Mouse (Mus musculus): Measurements from ENCODE around the gene Bcl2l11.
"Not testable (repeated sequence)": the region's sequence is repeated elsewhere in the genome, so short reads cannot be mapped to it uniquely, and the experiment has no call there.

The Bcl2l11 gene

GRCm38 (mm10) chr2:128125635-128126470 lies at the start of gene Bcl2l11:
Gene Bcl2l11 (plus strand): TSS chr2:128126038.
- DNase-seq (ENCODE audit: low spot score): peak; percentile 91

DNA sequence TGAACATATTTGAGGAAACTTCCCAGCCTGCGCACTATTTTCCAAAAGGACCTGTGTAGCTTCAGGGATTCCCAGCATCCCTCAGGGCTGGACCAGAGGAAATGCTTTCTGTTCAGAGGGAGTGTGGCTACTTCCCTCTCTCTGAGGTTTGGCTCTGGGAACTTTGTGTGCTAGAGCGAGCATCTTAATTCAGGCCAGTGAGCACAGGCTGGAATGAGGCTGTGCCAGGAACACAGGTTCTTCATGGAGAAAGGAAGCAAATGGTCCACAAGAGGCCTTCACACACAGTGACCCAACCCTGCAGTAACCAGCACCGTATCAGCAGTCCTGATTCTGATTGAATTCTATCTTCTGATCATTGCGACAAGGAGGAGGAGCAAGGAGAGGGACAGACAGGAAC lies 48.9 kb upstream of the Bcl2l11 start:
- DNase-seq (ENCODE audit: low spot score): no peak

DNA sequence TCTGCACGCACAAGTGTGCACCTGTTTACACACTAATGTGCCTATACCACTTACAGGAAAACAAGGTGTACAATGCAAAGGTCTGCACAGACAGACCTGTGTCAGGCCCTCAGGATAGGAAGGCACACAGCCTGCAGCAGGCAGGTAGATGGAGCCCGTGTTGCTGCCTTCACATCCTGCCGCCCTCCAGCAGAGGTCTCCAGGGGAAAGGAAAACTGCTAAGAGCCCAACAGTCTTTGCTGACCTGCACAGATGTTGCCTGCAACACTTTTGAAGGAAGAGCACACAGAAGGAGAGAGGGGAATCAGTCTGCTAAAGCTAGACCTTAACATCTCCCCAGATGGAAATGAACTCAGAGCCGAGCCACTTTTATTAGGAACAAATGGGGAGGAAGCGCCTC lies 47.0 kb upstream of the Bcl2l11 start:
- DNase-seq (ENCODE audit: low spot score): no peak

- no peak for DNase-seq (ENCODE audit: low spot score)
Observed at GRCm38 (mm10) chr2:128079316-128079715, 46.5 kb upstream of the Bcl2l11 start.

- DNase-seq (ENCODE audit: low spot score): no peak
Observed at GRCm38 (mm10) chr2:128083844-128084243, 42.0 kb upstream of the Bcl2l11 start.

DNA sequence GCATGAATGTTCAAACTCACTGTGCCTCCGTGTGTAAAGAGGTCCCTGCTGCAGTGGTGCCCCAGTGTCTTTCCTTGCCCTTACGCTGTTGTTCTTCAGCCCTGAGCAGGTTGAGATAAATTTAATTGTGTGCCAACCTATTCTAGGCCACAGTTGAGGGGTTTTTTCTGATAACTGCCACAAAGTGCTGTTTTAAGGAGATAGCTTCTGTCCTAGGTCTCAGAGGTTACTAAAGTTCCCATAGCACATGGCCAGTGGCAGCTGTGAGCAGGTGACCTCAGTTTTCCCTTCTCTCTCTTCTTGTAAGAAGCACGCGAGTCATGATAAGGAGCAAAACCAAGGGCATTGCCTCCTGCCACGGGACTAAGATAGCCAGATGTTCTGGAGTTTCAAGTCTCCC lies 41.2 kb upstream of the Bcl2l11 start:
- no peak for DNase-seq (ENCODE audit: low spot score)

GRCm38 (mm10) chr2:128085481-128085880 lies 40.4 kb upstream of the Bcl2l11 start:
- DNase-seq (ENCODE audit: low spot score): no peak

- no peak for DNase-seq (ENCODE audit: low spot score)
Observed at GRCm38 (mm10) chr2:128086301-128086886, 39.4 kb upstream of the Bcl2l11 start.

GRCm38 (mm10) chr2:128086996-128087526 lies 38.8 kb upstream of the Bcl2l11 start:
- no peak for DNase-seq (ENCODE audit: low spot score)

DNA sequence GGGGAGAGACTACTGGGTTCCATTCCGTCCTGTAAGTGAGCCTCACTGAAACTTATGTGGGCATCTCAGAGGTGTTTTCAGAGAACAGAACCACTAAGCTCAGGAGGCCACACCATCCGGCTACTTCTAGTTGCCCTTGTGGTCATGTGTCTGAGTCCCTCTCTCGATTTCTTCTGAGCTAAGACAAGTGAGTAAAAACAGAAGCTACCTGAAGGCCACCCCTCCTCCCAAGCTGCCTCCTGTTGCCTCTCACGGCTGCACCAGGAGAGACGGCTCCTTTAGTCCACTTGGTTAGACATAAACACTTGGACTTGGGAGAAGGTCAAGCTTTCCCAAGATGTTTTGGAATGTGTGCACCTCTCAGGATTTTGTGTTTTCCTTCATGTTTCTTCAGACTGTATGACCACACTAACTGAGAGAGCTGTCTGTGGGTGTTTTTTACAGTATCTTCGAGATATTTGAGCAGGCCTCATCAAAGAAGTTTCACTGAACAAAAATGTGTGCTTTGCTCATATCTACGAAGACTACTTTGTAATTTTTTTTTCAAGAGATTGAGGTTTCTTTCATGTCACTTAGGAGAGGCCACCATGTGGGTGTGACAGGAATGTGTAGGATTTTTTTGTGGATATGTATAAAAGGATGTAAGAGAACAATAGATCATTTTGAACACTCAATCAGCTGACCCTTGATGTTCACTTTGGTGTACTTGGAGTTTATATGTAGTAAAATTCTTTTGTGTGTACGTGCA lies 37.9 kb upstream of the Bcl2l11 start:
- no peak for DNase-seq (ENCODE audit: low spot score)

- no peak for DNase-seq (ENCODE audit: low spot score)
Observed at GRCm38 (mm10) chr2:128090283-128090885, 35.5 kb upstream of the Bcl2l11 start.

DNA sequence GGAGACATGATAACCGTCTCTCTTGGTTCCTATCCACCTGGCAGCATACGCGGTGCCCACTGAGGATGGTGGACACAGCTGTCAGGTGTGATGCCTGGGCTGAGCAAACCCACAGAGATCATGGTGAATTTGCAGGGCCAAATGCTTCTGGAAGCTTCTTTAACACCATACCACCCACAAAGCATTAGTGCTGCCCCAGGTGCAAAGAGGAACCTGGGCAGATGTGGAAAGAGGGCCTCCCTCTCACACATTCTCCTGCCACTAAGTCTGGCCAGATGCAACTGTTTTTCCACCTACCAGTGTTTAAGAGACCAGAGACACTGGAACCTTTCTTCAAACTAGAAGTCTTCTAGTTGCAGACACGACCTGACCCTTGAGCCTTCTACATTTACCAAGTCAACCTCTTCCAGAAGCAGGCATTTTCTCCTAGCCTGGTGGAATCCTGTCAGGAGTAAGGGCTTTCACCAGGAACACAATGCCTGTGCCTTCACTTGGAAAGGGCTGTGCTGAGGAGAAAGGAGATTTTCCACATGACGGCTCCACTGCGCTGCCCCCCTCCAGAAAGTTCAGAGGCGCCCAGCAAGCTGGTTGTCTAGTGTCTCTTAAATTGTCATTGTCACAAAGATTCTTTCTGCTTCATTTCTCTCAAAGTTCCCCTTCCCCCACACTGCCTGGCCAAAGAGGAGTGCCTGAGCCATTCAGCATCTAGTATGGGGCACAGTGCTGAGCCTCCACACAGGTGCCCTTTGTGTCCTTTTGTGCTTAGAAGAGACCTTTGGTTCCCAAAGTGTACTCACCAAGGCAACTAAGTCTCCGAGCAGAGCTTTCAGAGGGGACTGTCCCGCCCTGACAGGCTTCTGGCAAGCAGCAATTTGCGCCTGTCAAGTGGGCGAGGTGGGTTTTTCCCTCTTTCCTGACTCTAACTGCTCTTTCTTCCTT lies 34.1 kb upstream of the Bcl2l11 start:
- no peak for DNase-seq (ENCODE audit: low spot score)

DNA sequence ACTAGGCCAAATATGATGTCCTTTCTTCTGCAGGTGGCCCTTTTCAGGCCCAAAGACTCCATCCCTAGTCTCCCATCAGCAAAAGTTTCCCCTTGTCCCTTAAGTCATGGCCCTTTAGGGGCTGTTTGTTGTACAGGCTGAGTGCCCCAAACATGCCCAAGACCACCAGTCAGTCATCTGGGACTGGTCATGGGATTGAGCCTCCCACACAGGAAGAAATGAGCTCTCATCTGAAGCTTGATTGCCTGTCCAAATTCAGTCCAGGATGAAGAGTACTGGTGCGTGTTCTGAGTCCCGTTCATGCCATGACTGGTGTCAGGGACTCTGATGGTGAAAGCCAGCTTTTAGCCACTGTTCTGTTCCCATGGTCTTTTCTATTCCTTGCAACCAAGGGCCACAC lies 33.4 kb upstream of the Bcl2l11 start:
- no peak for DNase-seq (ENCODE audit: low spot score)

DNA sequence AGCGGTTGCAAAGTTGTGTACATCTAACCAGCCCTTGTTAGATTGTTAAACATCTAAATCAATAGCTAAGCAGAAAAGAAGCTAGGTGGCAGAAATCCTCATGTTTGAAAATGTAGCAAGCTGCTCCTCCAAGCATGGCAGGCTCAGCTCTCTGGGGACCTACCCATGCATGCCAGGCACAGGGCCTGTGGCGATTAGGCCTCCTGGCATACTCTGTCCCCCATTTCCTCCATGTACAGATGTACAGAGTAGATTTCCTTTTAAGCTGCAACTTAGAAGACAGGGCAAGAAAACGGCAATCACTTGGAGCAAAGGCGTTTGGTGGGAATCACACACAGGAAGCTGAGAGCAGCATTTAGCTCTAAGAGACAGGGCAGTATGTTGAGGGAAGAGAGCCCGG lies 31.6 kb upstream of the Bcl2l11 start:
- DNase-seq (ENCODE audit: low spot score): no peak

GRCm38 (mm10) chr2:128094602-128095001 lies 31.2 kb upstream of the Bcl2l11 start:
- no peak for DNase-seq (ENCODE audit: low spot score)

GRCm38 (mm10) chr2:128095270-128095669 lies 30.6 kb upstream of the Bcl2l11 start:
- DNase-seq (ENCODE audit: low spot score): no peak

DNA sequence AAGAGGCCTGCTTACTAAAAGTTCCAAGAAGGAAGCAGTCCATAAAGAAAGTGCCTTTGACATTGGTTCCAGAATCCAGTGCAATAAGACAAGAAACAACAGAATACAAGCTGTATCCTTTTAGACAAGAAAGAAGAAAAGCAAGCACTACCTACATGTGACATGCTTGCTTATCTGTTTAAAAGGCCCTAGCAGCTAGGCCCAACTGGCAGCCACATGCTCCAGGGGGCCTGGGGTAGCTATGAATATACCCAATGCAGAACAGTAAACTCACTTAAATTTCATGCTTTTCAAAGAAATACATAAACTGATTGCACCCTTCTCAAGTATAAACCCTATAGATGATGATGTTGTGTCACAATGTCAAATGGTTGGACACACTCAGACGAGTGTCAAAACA lies 29.8 kb upstream of the Bcl2l11 start:
- DNase-seq (ENCODE audit: low spot score): no peak

- not testable (repeated sequence) for DNase-seq (ENCODE audit: low spot score)
Observed at GRCm38 (mm10) chr2:128098118-128098517, 27.7 kb upstream of the Bcl2l11 start.

DNA sequence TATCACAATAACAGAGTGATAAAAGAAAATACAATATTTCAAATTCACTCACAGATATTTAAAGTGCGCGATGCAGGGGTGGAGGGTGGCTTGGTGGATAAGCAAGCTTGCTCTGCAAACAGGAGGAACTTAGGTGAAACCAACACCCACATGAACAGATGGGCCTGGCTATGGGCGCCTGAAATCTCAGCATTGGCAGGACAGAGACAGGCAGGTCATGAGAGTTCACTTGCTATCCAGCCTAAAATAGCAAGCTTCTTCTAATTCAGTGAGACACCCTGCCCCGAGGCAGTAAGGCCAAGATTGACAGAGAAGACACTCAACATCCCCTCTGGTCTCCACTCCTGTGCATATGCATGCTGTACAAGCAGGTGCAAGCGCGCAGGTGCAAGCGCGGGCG lies 23.8 kb upstream of the Bcl2l11 start:
- DNase-seq (ENCODE audit: low spot score): no peak

DNA sequence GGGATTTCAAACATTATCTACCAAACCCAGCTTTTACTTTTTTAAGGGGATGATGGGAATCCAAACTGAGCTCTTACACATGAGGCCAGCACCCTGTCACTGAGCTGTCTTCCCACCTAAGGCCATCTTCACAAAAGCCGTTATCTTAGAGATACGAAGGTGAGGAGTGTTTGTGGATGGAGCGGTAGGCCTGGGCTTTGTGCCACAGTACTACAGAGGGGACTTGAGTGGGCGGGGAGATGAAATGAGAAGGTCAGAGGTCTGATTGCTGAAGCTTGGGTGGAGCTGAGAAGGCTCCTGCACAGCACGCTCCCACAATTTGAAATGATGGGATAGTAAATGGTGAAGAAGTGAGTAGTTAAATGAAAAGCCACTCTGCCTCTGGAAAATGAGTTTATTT lies 21.0 kb upstream of the Bcl2l11 start:
- DNase-seq (ENCODE audit: low spot score): no peak

- DNase-seq (ENCODE audit: low spot score): no peak
Observed at GRCm38 (mm10) chr2:128105651-128106050, 20.2 kb upstream of the Bcl2l11 start.
